Mouse (Mus musculus) hindbrain, embryonic 10.5 days (tissue): ENCODE measurements around the gene Plxnc1. TPM values are rescaled to one million over a fixed set of nuclear protein-coding genes. Genes with fewer than 3 reads are reported as not detected.
A peak's percentile ranks its signal among the peaks of the same experiment; 100 is the strongest.

Experiments used
- DNase-seq: peaks from one replicate; pipeline ENCODE4 v3.0.0-alpha.2; 2017; ENCODE audit warnings: low spot score
- H3K27ac ChIP-seq: fragments of 300-500 bp; sonication (generic); 2 replicates; pipeline ENCODE4 v1.5.1; 2016; ENCODE audit warnings: mild to moderate bottlenecking, moderate library complexity
- H3K27me3 ChIP-seq: fragments of 300-500 bp; sonication (generic); 2 replicates; pipeline ENCODE4 v1.6.1; 2016; ENCODE audit warnings: mild to moderate bottlenecking; ENCODE audit not compliant: poor library complexity, insufficient read depth, severe bottlenecking
- H3K36me3 ChIP-seq: fragments of 300-500 bp; sonication (generic); 2 replicates; pipeline ENCODE4 v1.6.1; 2016; ENCODE audit warnings: mild to moderate bottlenecking, moderate library complexity
- H3K4me1 ChIP-seq: fragments of 300-500 bp; sonication (generic); replicated peaks from 2 replicates; pipeline ENCODE4 v1.6.1; 2016; ENCODE audit warnings: mild to moderate bottlenecking
- H3K4me3 ChIP-seq: fragments of 300-500 bp; sonication (generic); 2 replicates; pipeline ENCODE4 v1.5.1; 2016; ENCODE audit warnings: mild to moderate bottlenecking, moderate library complexity
- H3K9me3 ChIP-seq: fragments of 300-500 bp; sonication (generic); 2 replicates; pipeline ENCODE4 v1.6.1; 2016; ENCODE audit warnings: mild to moderate bottlenecking, moderate library complexity
- WGBS: fragments of 180-500 bp; shearing (Covaris S2); methylation state at CpG from one replicate; pipeline ENCODE4 v1.1.7; 2016; 5-methylcytosine and 5-hydroxymethylcytosine counted together
- polyA plus RNA-seq: library from polyadenylated mRNA; unstranded; fragments of >200 nt; fragmentation: Nextera tagmentation; extraction: Ambion mirVana; gene quantifications from 2 replicates; pipeline ENCODE4 v1.2.1, GENCODE M21; 2016

Gene Plxnc1
- polyA plus RNA-seq, 1 experiment from 2014 or later: 1.5 TPM

GRCm38 (mm10) chr10:94926297-94926696, 18.3 kb downstream of the Plxnc1 start:
- Histone ChIP-seq H3K27me3 (no peaks in the 10 kb centered on the region), H3K9me3 (no peaks in the 10 kb centered on the region), H3K4me3 (no peak overlapping the region), H3K27ac (peak overlapping the region; percentile 19; the same call in 1 of the 2 replicates), H3K4me1 (peaks cover 45% of the 10 kb centered on the region), H3K36me3 (no peaks in the 10 kb centered on the region; the same call in 1 of the 2 replicates)
- no peak for DNase-seq
- WGBS: 30% methylated on average over 3 of the region's 3 CpGs

- WGBS: 90% methylated on average over 4 of the region's 4 CpGs
- H3K4me1 ChIP-seq: peaks cover 48% of the 10 kb centered on the region
Measured at GRCm38 (mm10) chr10:94924878-94925277, 19.8 kb downstream of the Plxnc1 start.

GRCm38 (mm10) chr10:94924450-94924849, 20.2 kb downstream of the Plxnc1 start:
- WGBS: 86% methylated on average over 4 of the region's 4 CpGs
- no peak overlapping the region for H3K4me3 ChIP-seq
- DNase-seq: no peak
- H3K9me3 ChIP-seq: no peaks in the 10 kb centered on the region
- peaks cover 48% of the 10 kb centered on the region for H3K4me1 ChIP-seq
- H3K27ac ChIP-seq: 0 out of 2 replicates have a peak overlapping the region, but pooled peaks have one; percentile 29
- H3K36me3 ChIP-seq: peaks cover 6% of the 10 kb centered on the region; the same call in 1 of the 2 replicates
- H3K27me3 ChIP-seq: no peaks in the 10 kb centered on the region

More at GRCm38 (mm10) chr10:94924878-94925277, 19.8 kb downstream of the Plxnc1 start:
- no peaks in the 10 kb centered on the region for H3K9me3 ChIP-seq
- 0 out of 2 replicates have a peak overlapping the region, but pooled peaks have one; percentile 29 for H3K27ac ChIP-seq
- no peak overlapping the region for H3K4me3 ChIP-seq
- no peak for DNase-seq
- H3K27me3 ChIP-seq: no peaks in the 10 kb centered on the region
- H3K36me3 ChIP-seq: peaks cover 6% of the 10 kb centered on the region; the same call in 1 of the 2 replicates

- DNase-seq: no peak
- H3K4me1 ChIP-seq: peaks cover 48% of the 10 kb centered on the region
- peaks cover 6% of the 10 kb centered on the region; the same call in 1 of the 2 replicates for H3K36me3 ChIP-seq
- no peaks in the 10 kb centered on the region for H3K9me3 ChIP-seq
- H3K27me3 ChIP-seq: no peaks in the 10 kb centered on the region
- 80% methylated on average over 7 of the region's 7 CpGs for WGBS
- no peak overlapping the region for H3K4me3 ChIP-seq
- H3K27ac ChIP-seq: peak overlapping the region; percentile 41; the same call in 1 of the 2 replicates
Measured at GRCm38 (mm10) chr10:94923337-94923762, 21.3 kb downstream of the Plxnc1 start.

- Histone ChIP-seq H3K4me1 (peaks cover 53% of the 10 kb centered on the region), H3K27ac (peak overlapping the region; percentile 41; the same call in 1 of the 2 replicates), H3K36me3 (peaks cover 6% of the 10 kb centered on the region; the same call in 1 of the 2 replicates), H3K9me3 (no peaks in the 10 kb centered on the region), H3K4me3 (no peak overlapping the region), H3K27me3 (no peaks in the 10 kb centered on the region)
- 91% methylated on average over 12 of the region's 12 CpGs for WGBS
- DNase-seq: no peak
Measured at GRCm38 (mm10) chr10:94922848-94923247, 21.8 kb downstream of the Plxnc1 start.

GRCm38 (mm10) chr10:94921751-94922150, 22.9 kb downstream of the Plxnc1 start:
- DNase-seq: peak; percentile 18
- no peaks in the 10 kb centered on the region for H3K9me3 ChIP-seq
- no peaks in the 10 kb centered on the region for H3K27me3 ChIP-seq
- H3K27ac ChIP-seq: no peak overlapping the region
- H3K4me1 ChIP-seq: peaks cover 51% of the 10 kb centered on the region
- peaks cover 6% of the 10 kb centered on the region; the same call in 1 of the 2 replicates for H3K36me3 ChIP-seq
- H3K4me3 ChIP-seq: no peak overlapping the region
- 47% methylated on average over 6 of the region's 6 CpGs for WGBS

- Histone ChIP-seq H3K36me3 (peaks cover 6% of the 10 kb centered on the region; the same call in 1 of the 2 replicates), H3K27ac (no peak overlapping the region), H3K27me3 (no peaks in the 10 kb centered on the region), H3K4me3 (no peak overlapping the region), H3K9me3 (no peaks in the 10 kb centered on the region), H3K4me1 (peaks cover 41% of the 10 kb centered on the region)
- DNase-seq: no peak
- WGBS: 81% methylated on average over 8 of the region's 8 CpGs
Measured at GRCm38 (mm10) chr10:94920526-94920925, 24.1 kb downstream of the Plxnc1 start.

GRCm38 (mm10) chr10:94919960-94920359, 24.7 kb downstream of the Plxnc1 start:
- H3K4me3 ChIP-seq: no peak overlapping the region
- H3K27me3 ChIP-seq: no peaks in the 10 kb centered on the region
- no peak for DNase-seq
- no peak overlapping the region for H3K27ac ChIP-seq
- no peaks in the 10 kb centered on the region for H3K9me3 ChIP-seq
- H3K36me3 ChIP-seq: peaks cover 6% of the 10 kb centered on the region; the same call in 1 of the 2 replicates
- WGBS: 78% methylated on average over 2 of the region's 2 CpGs
- H3K4me1 ChIP-seq: peaks cover 41% of the 10 kb centered on the region

- Histone ChIP-seq H3K27ac (no peak overlapping the region), H3K4me1 (peaks cover 41% of the 10 kb centered on the region), H3K9me3 (no peaks in the 10 kb centered on the region), H3K36me3 (peaks cover 6% of the 10 kb centered on the region; the same call in 1 of the 2 replicates), H3K4me3 (no peak overlapping the region), H3K27me3 (no peaks in the 10 kb centered on the region)
- 82% methylated on average over 12 of the region's 12 CpGs for WGBS
- DNase-seq: no peak
Measured at GRCm38 (mm10) chr10:94919552-94919951, 25.1 kb downstream of the Plxnc1 start.

GRCm38 (mm10) chr10:94918618-94919017, 26.0 kb downstream of the Plxnc1 start:
- Histone ChIP-seq H3K27me3 (no peaks in the 10 kb centered on the region), H3K36me3 (peaks cover 6% of the 10 kb centered on the region; the same call in 1 of the 2 replicates), H3K9me3 (no peaks in the 10 kb centered on the region), H3K27ac (no peak overlapping the region), H3K4me1 (peaks cover 36% of the 10 kb centered on the region), H3K4me3 (no peak overlapping the region)
- 90% methylated on average over 7 of the region's 7 CpGs for WGBS
- DNase-seq: no peak

- H3K27me3 ChIP-seq: no peaks in the 10 kb centered on the region
- WGBS: 56% methylated on average over 2 of the region's 2 CpGs
- H3K9me3 ChIP-seq: no peaks in the 10 kb centered on the region
- H3K36me3 ChIP-seq: peaks cover 6% of the 10 kb centered on the region; the same call in 1 of the 2 replicates
- H3K4me1 ChIP-seq: peaks cover 30% of the 10 kb centered on the region
- H3K27ac ChIP-seq: peak overlapping the region; percentile 50; the same call in 1 of the 2 replicates
- no peak for DNase-seq
- no peak overlapping the region for H3K4me3 ChIP-seq
Measured at GRCm38 (mm10) chr10:94917990-94918389, 26.6 kb downstream of the Plxnc1 start.

GRCm38 (mm10) chr10:94917354-94917753, 27.3 kb downstream of the Plxnc1 start:
- Histone ChIP-seq H3K27me3 (no peaks in the 10 kb centered on the region), H3K36me3 (peaks cover 6% of the 10 kb centered on the region; the same call in 1 of the 2 replicates), H3K4me3 (no peak overlapping the region), H3K4me1 (peaks cover 24% of the 10 kb centered on the region), H3K27ac (no peak overlapping the region), H3K9me3 (no peaks in the 10 kb centered on the region)
- no peak for DNase-seq
- 81% methylated on average over 4 of the region's 4 CpGs for WGBS

GRCm38 (mm10) chr10:94916610-94917009, 28.0 kb downstream of the Plxnc1 start:
- H3K4me3 ChIP-seq: no peak overlapping the region
- H3K27me3 ChIP-seq: no peaks in the 10 kb centered on the region
- H3K27ac ChIP-seq: no peak overlapping the region
- no peaks in the 10 kb centered on the region for H3K9me3 ChIP-seq
- no peak for DNase-seq
- peaks cover 16% of the 10 kb centered on the region for H3K4me1 ChIP-seq
- H3K36me3 ChIP-seq: peaks cover 6% of the 10 kb centered on the region; the same call in 1 of the 2 replicates
- WGBS: 96% methylated on average over 7 of the region's 7 CpGs
